Mouse (Mus musculus): ENCODE data around the gene Vps8. TPM values are rescaled to one million over a fixed set of nuclear protein-coding genes. Genes with fewer than 3 reads are reported as not detected.
A peak's percentile ranks its signal among the peaks of the same experiment; 100 is the strongest.

Gene Vps8
- polyA plus RNA-seq, 1 experiment: 33.3 TPM

GRCm38 (mm10) chr16:21402068-21402467 is 20.9 kb upstream of the Vps8 start:
- peak in 1 of 2 experiments; percentile 60 for DNase-seq (ENCODE audit: extremely low spot score in 1 of 2, low spot score in 1 of 2)

GRCm38 (mm10) chr16:21403402-21403801 is 19.5 kb upstream of the Vps8 start:
- DNase-seq (ENCODE audit: extremely low spot score in 1 of 2, low spot score in 1 of 2): no peak

GRCm38 (mm10) chr16:21404631-21405030 is 18.3 kb upstream of the Vps8 start:
- DNase-seq (ENCODE audit: extremely low spot score in 1 of 2, low spot score in 1 of 2): no peak

- DNase-seq (ENCODE audit: extremely low spot score in 1 of 2, low spot score in 1 of 2): no peak
These were observed 17.5 kb upstream of the Vps8 start for GRCm38 (mm10) chr16:21405224-21405969.

GRCm38 (mm10) chr16:21406136-21406535 is 16.8 kb upstream of the Vps8 start:
- no peak for DNase-seq (ENCODE audit: extremely low spot score in 1 of 2, low spot score in 1 of 2)

- DNase-seq (ENCODE audit: extremely low spot score in 1 of 2, low spot score in 1 of 2): no peak
These were observed 11.1 kb upstream of the Vps8 start for GRCm38 (mm10) chr16:21411779-21412178.

- DNase-seq (ENCODE audit: extremely low spot score in 1 of 2, low spot score in 1 of 2): peak in 1 of 2 experiments; percentile 91
These were observed 10.3 kb upstream of the Vps8 start for GRCm38 (mm10) chr16:21412593-21413047.

- no peak for DNase-seq (ENCODE audit: extremely low spot score in 1 of 2, low spot score in 1 of 2)
These were observed 9.1 kb upstream of the Vps8 start for GRCm38 (mm10) chr16:21413819-21414218.

- DNase-seq (ENCODE audit: extremely low spot score in 1 of 2, low spot score in 1 of 2): no peak
These were observed 7.8 kb upstream of the Vps8 start for GRCm38 (mm10) chr16:21415128-21415527.

- DNase-seq (ENCODE audit: extremely low spot score in 1 of 2, low spot score in 1 of 2): no peak
These were observed 4.9 kb upstream of the Vps8 start for GRCm38 (mm10) chr16:21418012-21418411.

GRCm38 (mm10) chr16:21423546-21423910 is 610 bp downstream of the Vps8 start:
- no peak for DNase-seq (ENCODE audit: extremely low spot score in 1 of 2, low spot score in 1 of 2)

GRCm38 (mm10) chr16:21428131-21428530 is 5.2 kb downstream of the Vps8 start:
- no peak for DNase-seq (ENCODE audit: extremely low spot score in 1 of 2, low spot score in 1 of 2)

GRCm38 (mm10) chr16:21430377-21431060 is 7.6 kb downstream of the Vps8 start:
- peak in 1 of 2 experiments; percentile 46 for DNase-seq (ENCODE audit: extremely low spot score in 1 of 2, low spot score in 1 of 2)

- DNase-seq (ENCODE audit: extremely low spot score in 1 of 2, low spot score in 1 of 2): no peak
These were observed 8.7 kb downstream of the Vps8 start for GRCm38 (mm10) chr16:21431614-21432013.

- DNase-seq (ENCODE audit: extremely low spot score in 1 of 2, low spot score in 1 of 2): no peak
These were observed 10.6 kb downstream of the Vps8 start for GRCm38 (mm10) chr16:21433543-21433942.

GRCm38 (mm10) chr16:21441012-21441411 is 18.1 kb downstream of the Vps8 start:
- DNase-seq (ENCODE audit: extremely low spot score in 1 of 2, low spot score in 1 of 2): no peak

- DNase-seq (ENCODE audit: extremely low spot score in 1 of 2, low spot score in 1 of 2): no peak
These were observed 22.2 kb downstream of the Vps8 start for GRCm38 (mm10) chr16:21445026-21445625.

- no peak for DNase-seq (ENCODE audit: extremely low spot score in 1 of 2, low spot score in 1 of 2)
These were observed 24.5 kb downstream of the Vps8 start for GRCm38 (mm10) chr16:21447447-21447846.

GRCm38 (mm10) chr16:21448464-21448863 is 25.5 kb downstream of the Vps8 start:
- peak in 1 of 2 experiments; percentile 45 for DNase-seq (ENCODE audit: extremely low spot score in 1 of 2, low spot score in 1 of 2)

- no peak for DNase-seq (ENCODE audit: extremely low spot score in 1 of 2, low spot score in 1 of 2)
These were observed 27.0 kb downstream of the Vps8 start for GRCm38 (mm10) chr16:21449890-21450289.

- no peak for DNase-seq (ENCODE audit: extremely low spot score in 1 of 2, low spot score in 1 of 2)
These were observed 29.7 kb downstream of the Vps8 start for GRCm38 (mm10) chr16:21452569-21452968.
